Comparison of ENCODE assay signal across 25 mouse cellular contexts in the genomic region with DNA sequence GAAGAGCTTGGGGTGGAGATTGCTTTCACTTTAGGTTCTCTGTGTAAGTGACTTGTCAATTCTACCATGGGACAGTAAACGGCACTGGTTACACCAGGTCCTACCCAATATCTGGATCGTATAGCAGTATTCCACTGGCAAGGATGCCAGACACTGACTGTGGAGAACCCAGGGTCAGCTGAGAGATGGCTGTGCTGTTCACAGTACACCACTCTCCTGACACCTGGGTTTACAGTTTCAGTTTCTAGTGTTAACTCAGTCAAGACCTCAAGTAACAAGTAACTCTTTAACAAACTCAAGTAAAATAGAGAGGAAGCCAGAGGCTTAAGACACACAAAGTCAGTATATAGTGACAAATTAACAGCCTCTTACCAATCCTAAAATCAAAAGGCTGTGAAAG. TPM values are rescaled to one million over a fixed set of nuclear protein-coding genes. Genes with fewer than 3 reads are reported as not detected.
DNase-seq lines count a peak whose midpoint lies in the region; ATAC-seq and TF ChIP-seq lines count a peak whose summit lies in the region.
"Had no signal": no experiment of that assay in that cellular context is flagged by ENCODE, and none has a peak within 500 bp of the region (broad histone marks: within the 10 kb centered on the region; RNA-seq: fewer than 3 reads in every experiment).

No protein-coding gene starts in this region.

- no peaks in the 10 kb centered on the region for H3K9me3 ChIP-seq in kidney, embryonic 15.5 days (replicated peaks)
- H3K9me3 ChIP-seq in midbrain, embryonic 14.5 days (ENCODE audit: control insufficient read depth, low read length): no peaks in the 10 kb centered on the region
- H3K9me3 ChIP-seq in midbrain, postnatal 0 days (ENCODE audit: low read length): no peaks in the 10 kb centered on the region
- H3K9me3 ChIP-seq in limb, embryonic 12.5 days: no peaks in the 10 kb centered on the region
- H3K9me3 ChIP-seq: embryonic facial prominence, embryonic 13.5 days; forebrain, embryonic 12.5 days; heart, embryonic 10.5 days; hindbrain, embryonic 12.5 days had no signal

- no peaks in the 10 kb centered on the region for H3K4me1 ChIP-seq in kidney, embryonic 15.5 days
- H3K4me1 ChIP-seq in midbrain, embryonic 14.5 days (ENCODE audit: control insufficient read depth, insufficient read depth, low read length): no peaks in the 10 kb centered on the region
- no peaks in the 10 kb centered on the region for H3K4me1 ChIP-seq in midbrain, postnatal 0 days (ENCODE audit: insufficient read depth, low read length)
- H3K4me1 ChIP-seq in limb, embryonic 12.5 days (replicated peaks): peaks cover 16% of the 10 kb centered on the region
- H3K4me1 ChIP-seq: embryonic facial prominence, embryonic 13.5 days; forebrain, embryonic 12.5 days; hindbrain, embryonic 12.5 days had no signal

- H3K27me3 ChIP-seq in kidney, embryonic 15.5 days: no peaks in the 10 kb centered on the region
- no peaks in the 10 kb centered on the region for H3K27me3 ChIP-seq in midbrain, embryonic 14.5 days (ENCODE audit: control insufficient read depth, insufficient read depth, low read length)
- H3K27me3 ChIP-seq in midbrain, postnatal 0 days (ENCODE audit: insufficient read depth, low read length): no peaks in the 10 kb centered on the region
- peaks cover 3% of the 10 kb centered on the region; the same call in 1 of the 2 replicates for H3K27me3 ChIP-seq in limb, embryonic 12.5 days
- H3K27me3 ChIP-seq: embryonic facial prominence, embryonic 13.5 days; forebrain, embryonic 12.5 days; hindbrain, embryonic 12.5 days; Patski had no signal

- H3K4me3 ChIP-seq in kidney, embryonic 15.5 days (replicated peaks): no peak overlapping the region
- H3K4me3 ChIP-seq in midbrain, embryonic 14.5 days (replicated peaks; ENCODE audit: low read depth, low read length): no peak overlapping the region
- H3K4me3 ChIP-seq in midbrain, postnatal 0 days (ENCODE audit: low read depth, low read length): no peak overlapping the region
- no peak overlapping the region for H3K4me3 ChIP-seq in limb, embryonic 12.5 days (replicated peaks)
- H3K4me3 ChIP-seq: embryonic facial prominence, embryonic 13.5 days; forebrain, embryonic 12.5 days; gastrocnemius, adult 2 months; heart, embryonic 10.5 days; hindbrain, embryonic 12.5 days had no signal

- no peak overlapping the region for H3K9ac ChIP-seq in kidney, embryonic 15.5 days
- 0 out of 2 replicates have a peak overlapping the region, but pooled peaks have one; percentile 0 for H3K9ac ChIP-seq in midbrain, embryonic 14.5 days (replicated peaks; ENCODE audit: low read length)
- H3K9ac ChIP-seq in midbrain, postnatal 0 days (replicated peaks; ENCODE audit: low read length, poor library complexity, severe bottlenecking): no peak overlapping the region
- no peak overlapping the region for H3K9ac ChIP-seq in limb, embryonic 12.5 days (replicated peaks)
- H3K9ac ChIP-seq: embryonic facial prominence, embryonic 13.5 days; forebrain, embryonic 12.5 days; hindbrain, embryonic 12.5 days had no signal

- no peaks in the 10 kb centered on the region for H3K36me3 ChIP-seq in kidney, embryonic 15.5 days
- H3K36me3 ChIP-seq in midbrain, embryonic 14.5 days (ENCODE audit: control insufficient read depth, insufficient read depth, low read length): no peaks in the 10 kb centered on the region
- no peaks in the 10 kb centered on the region; the same call in 1 of the 2 replicates for H3K36me3 ChIP-seq in midbrain, postnatal 0 days (ENCODE audit: insufficient read depth, low read length)
- no peaks in the 10 kb centered on the region for H3K36me3 ChIP-seq in limb, embryonic 12.5 days
- H3K36me3 ChIP-seq: embryonic facial prominence, embryonic 13.5 days; forebrain, embryonic 12.5 days; heart, embryonic 10.5 days; hindbrain, embryonic 12.5 days had no signal

- no peak for DNase-seq in kidney, postnatal 4 days
- DNase-seq in midbrain, embryonic 14.5 days: no peak
- DNase-seq in midbrain, postnatal 0 days (ENCODE audit: low spot score): no peak
- peak; percentile 61 for DNase-seq in forelimb bud, embryonic 11.5 days (ENCODE audit: low read depth, low spot score)
- no peak for DNase-seq in left cerebral cortex, adult 11 months (ENCODE audit: low spot score)
- DNase-seq: adrenal gland, postnatal 14 days; B cell, adult 2 months; cerebellum, adult 11-12 months; cerebellum, adult 9-10 months; cerebellum, postnatal 36 days; gastrocnemius, adult 2 months; gastrocnemius, postnatal 25 days; heart, postnatal 10 days; heart, postnatal 4 days had no signal

- 55% methylated on average over 2 of the region's 2 CpGs for WGBS in kidney, embryonic 15.5 days
- WGBS in midbrain, embryonic 14.5 days: 88% methylated on average over 2 of the region's 2 CpGs
- WGBS in midbrain, postnatal 0 days: 74% methylated on average over 2 of the region's 2 CpGs
- WGBS in limb, embryonic 12.5 days: 47% methylated on average over 2 of the region's 2 CpGs

- TF ChIP-seq CTCF in midbrain, postnatal 0 days (IDR thresholded peaks at IDR 0.05): no peak

- H3K4me2 ChIP-seq in kidney, embryonic 15.5 days: no peak overlapping the region
- H3K4me2 ChIP-seq in midbrain, embryonic 14.5 days (ENCODE audit: low read length): no peak overlapping the region
- H3K4me2 ChIP-seq in midbrain, postnatal 0 days (ENCODE audit: low read depth, low read length, poor library complexity, severe bottlenecking): no peak overlapping the region
- no peak overlapping the region for H3K4me2 ChIP-seq in limb, embryonic 12.5 days
- H3K4me2 ChIP-seq: embryonic facial prominence, embryonic 13.5 days; forebrain, embryonic 12.5 days; hindbrain, embryonic 12.5 days had no signal

- ATAC-seq in kidney, embryonic 15.5 days (replicated peaks; ENCODE audit: low FRiP score): peak; percentile 75
- ATAC-seq in midbrain, embryonic 14.5 days (ENCODE audit: low FRiP score, low TSS enrichment): no peak
- ATAC-seq in midbrain, postnatal 0 days (ENCODE audit: low FRiP score): no peak
- ATAC-seq in limb, embryonic 12.5 days (ENCODE audit: insufficient number of reproducible peaks, insufficient read depth, low FRiP score, low TSS enrichment, low read depth): 0 out of 2 replicates have a peak, but pooled peaks have one; percentile 34
- ATAC-seq in monocyte, adult 5-6 weeks (replicated peaks; ENCODE audit: insufficient number of reproducible peaks, low FRiP score, low TSS enrichment, poor library complexity, severe bottlenecking): no peak
- ATAC-seq: activated CD4-positive, CD25-positive, alpha-beta regulatory T cell, adult 4 months; CD4-positive, CD25-positive, alpha-beta regulatory T cell, adult 4 months; forebrain, embryonic 16.5 days; Patski had no signal

- peak overlapping the region; percentile 18; the same call in 1 of the 2 replicates for H3K27ac ChIP-seq in kidney, embryonic 15.5 days
- no peak overlapping the region for H3K27ac ChIP-seq in midbrain, embryonic 14.5 days (replicated peaks; ENCODE audit: low read depth, low read length)
- no peak overlapping the region for H3K27ac ChIP-seq in midbrain, postnatal 0 days (ENCODE audit: low read depth, low read length)
- H3K27ac ChIP-seq in limb, embryonic 12.5 days: no peak overlapping the region
- H3K27ac ChIP-seq: embryonic facial prominence, embryonic 13.5 days; forebrain, embryonic 12.5 days; gastrocnemius, adult 2 months; heart, embryonic 10.5 days; hindbrain, embryonic 12.5 days had no signal

RNA-seq across cellular contexts. Expression of gene Ralgapa2, which starts 54.6 kb away (rescaled TPM):
- polyA plus RNA-seq in kidney, embryonic 15.5 days (2015; fragmentation: Nextera tagmentation; extraction: Ambion mirVana): 6.7 and 8.7 TPM in 2 replicates
- polyA plus RNA-seq in midbrain, embryonic 14.5 days (2014; fragmentation: Nextera tagmentation; extraction: Ambion mirVana): 14.6 and 14.9 TPM in 2 replicates
- total RNA-seq in midbrain, postnatal 0 days (2014; rRNA removed): 26.5 and 35.0 TPM in 2 replicates
- 6.1 and 8.5 TPM in 2 replicates for polyA plus RNA-seq in midbrain, postnatal 0 days (2015; fragmentation: Nextera tagmentation; extraction: Ambion mirVana)
- polyA plus RNA-seq in limb, embryonic 12.5 days (2016; fragmentation: Nextera tagmentation; extraction: Ambion mirVana): 8.6 and 9.2 TPM in 2 replicates
- total RNA-seq in monocyte, adult 5-6 weeks (2017): 13.2 to 48.9 TPM (median 23.6 TPM) in 3 replicates

Comparison
In these comparisons a context has a peak if more than half of its experiments do, and no peak if none do; other contexts are left out.
1. ATAC-seq: peak in kidney, embryonic 15.5 days (single experiment) and limb, embryonic 12.5 days (single experiment); none in midbrain, embryonic 14.5 days (single experiment), midbrain, postnatal 0 days (single experiment) and monocyte, adult 5-6 weeks (single experiment).